Mouse (Mus musculus) MEL (cell line): Measurements from ENCODE around the gene Ttll1.

Source experiments
- BHLHE40 ChIP-seq: IDR thresholded peaks from 2 replicates; pipeline ENCODE4 v1.6.1; 2012; ENCODE audit warnings: low read depth, mild to moderate bottlenecking, inconsistent platforms, low read length, improper control_type of control experiment, borderline replicate concordance
- CTCF ChIP-seq, 3 experiments: IDR thresholded peaks in 2 of 3; conservative IDR thresholded peaks in 1 of 3; 2 replicates each; pipeline ENCODE4 v1.5.1; 2011 to 2012; ENCODE audit warnings: low read length in 3 of 3, low read depth in 2 of 3, mild to moderate bottlenecking in 2 of 3, improper control_type of control experiment in 1 of 3, inconsistent platforms in 1 of 3, mixed read lengths in 1 of 3, moderate library complexity in 1 of 3; ENCODE audit not compliant: control insufficient read depth in 1 of 3, insufficient read depth in 1 of 3, poor library complexity in 1 of 3, severe bottlenecking in 1 of 3
- MAFK ChIP-seq: IDR thresholded peaks from 2 replicates; pipeline ENCODE4 v1.6.1; 2011; ENCODE audit warnings: low read depth, mild to moderate bottlenecking, low read length, improper control_type of control experiment, borderline replicate concordance
- POLR2A ChIP-seq, 2 experiments: IDR thresholded peaks; 2 replicates each; pipeline ENCODE4 v1.6.1; 2011 to 2012; ENCODE audit warnings: low read length in 2 of 2, mild to moderate bottlenecking in 2 of 2, control low read depth in 1 of 2, improper control_type of control experiment in 1 of 2, low read depth in 1 of 2, moderate library complexity in 1 of 2; ENCODE audit not compliant: control insufficient read depth in 1 of 2, insufficient read depth in 1 of 2, poor library complexity in 1 of 2

DNA sequence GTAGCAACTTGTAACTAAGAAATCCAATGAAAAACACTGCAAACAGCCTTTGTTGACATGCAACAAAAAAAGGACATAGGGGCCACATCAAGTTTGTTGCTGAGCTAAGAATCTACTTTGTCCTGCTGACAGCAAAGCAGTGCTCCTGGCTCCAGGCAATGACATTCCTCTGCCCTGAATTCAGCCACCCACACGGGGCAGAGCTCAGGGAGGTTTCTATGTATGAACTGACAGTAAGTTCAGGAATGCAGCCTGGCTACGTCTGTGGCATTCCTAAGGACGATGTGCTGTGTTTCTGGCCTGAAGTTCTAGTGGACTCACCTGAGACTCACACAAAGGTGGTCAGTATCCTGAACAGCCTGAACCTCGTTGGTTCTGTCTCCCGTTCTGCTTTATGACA lies 70.0 kb downstream of the Ttll1 start:
- no peak for TF ChIP-seq POLR2A (IDR thresholded peaks at IDR 0.05; ENCODE audit: control insufficient read depth in 1 of 2, insufficient read depth in 1 of 2, low read depth in 1 of 2, low read length in 2 of 2, poor library complexity in 1 of 2)
- no peak for TF ChIP-seq BHLHE40
- TF ChIP-seq CTCF (IDR thresholded peaks at IDR 0.05 in 2 of 3, conservative IDR thresholded peaks at IDR 0.05 in 1 of 3; ENCODE audit: control insufficient read depth in 1 of 3, insufficient read depth in 1 of 3, low read depth in 2 of 3, low read length in 3 of 3, poor library complexity in 1 of 3, severe bottlenecking in 1 of 3), result no peak
- TF ChIP-seq MAFK, result no peak
